Mouse (Mus musculus) MEL (cell line): ENCODE results near the gene Glrx3.

ENCODE experiments used
- CTCF ChIP-seq, 3 experiments: IDR thresholded peaks in 2 of 3; conservative IDR thresholded peaks in 1 of 3; 2 replicates each; pipeline ENCODE4 v1.5.1; 2011 to 2012; ENCODE audit warnings: low read length in 3 of 3, low read depth in 2 of 3, mild to moderate bottlenecking in 2 of 3, improper control_type of control experiment in 1 of 3, inconsistent platforms in 1 of 3, mixed read lengths in 1 of 3, moderate library complexity in 1 of 3; ENCODE audit not compliant: control insufficient read depth in 1 of 3, insufficient read depth in 1 of 3, poor library complexity in 1 of 3, severe bottlenecking in 1 of 3
- GATA1 ChIP-seq: IDR thresholded peaks from 2 replicates; pipeline ENCODE4 v1.6.1; 2011; ENCODE audit warnings: low read depth, low read length, improper control_type of control experiment
- MAZ ChIP-seq: IDR thresholded peaks from 2 replicates; pipeline ENCODE4 v1.6.1; 2012; ENCODE audit warnings: low read depth, mild to moderate bottlenecking, inconsistent platforms, low read length, improper control_type of control experiment
- MYC ChIP-seq: IDR thresholded peaks from 2 replicates; pipeline ENCODE4 v1.6.1; 2011; ENCODE audit warnings: low read depth, mild to moderate bottlenecking, low read length, improper control_type of control experiment, moderate library complexity
- POLR2A ChIP-seq, 2 experiments: IDR thresholded peaks; 2 replicates each; pipeline ENCODE4 v1.6.1; 2011 to 2012; ENCODE audit warnings: low read length in 2 of 2, mild to moderate bottlenecking in 2 of 2, control low read depth in 1 of 2, improper control_type of control experiment in 1 of 2, low read depth in 1 of 2, moderate library complexity in 1 of 2; ENCODE audit not compliant: control insufficient read depth in 1 of 2, insufficient read depth in 1 of 2, poor library complexity in 1 of 2
- RAD21 ChIP-seq: IDR thresholded peaks from 2 replicates; pipeline ENCODE4 v1.6.1; 2011; ENCODE audit warnings: mild to moderate bottlenecking, low read depth, low read length, improper control_type of control experiment
- TAL1 ChIP-seq: IDR thresholded peaks from 2 replicates; pipeline ENCODE4 v1.6.1; 2012; ENCODE audit warnings: mild to moderate bottlenecking, inconsistent platforms, low read length, moderate library complexity, mixed read lengths
- ZC3H11A ChIP-seq: IDR thresholded peaks from 2 replicates; pipeline ENCODE4 v1.6.1; 2012; ENCODE audit warnings: low read depth, mild to moderate bottlenecking, inconsistent platforms, low read length, improper control_type of control experiment

- TF ChIP-seq CTCF (IDR thresholded peaks at IDR 0.05 in 2 of 3, conservative IDR thresholded peaks at IDR 0.05 in 1 of 3; ENCODE audit: control insufficient read depth in 1 of 3, insufficient read depth in 1 of 3, low read depth in 2 of 3, low read length in 3 of 3, poor library complexity in 1 of 3, severe bottlenecking in 1 of 3) (no peak), GATA1 (no peak), TAL1 (no peak), POLR2A (IDR thresholded peaks at IDR 0.05; ENCODE audit: control insufficient read depth in 1 of 2, insufficient read depth in 1 of 2, low read depth in 1 of 2, low read length in 2 of 2, poor library complexity in 1 of 2) (no peak), MAZ (no peak), MYC (no peak), ZC3H11A (no peak), RAD21 (no peak)
Measured at GRCm38 (mm10) chr7:137398973-137399372, 38.4 kb upstream of the Glrx3 start.
